21 mouse cellular contexts compared by ENCODE assay signal in the genomic region with DNA sequence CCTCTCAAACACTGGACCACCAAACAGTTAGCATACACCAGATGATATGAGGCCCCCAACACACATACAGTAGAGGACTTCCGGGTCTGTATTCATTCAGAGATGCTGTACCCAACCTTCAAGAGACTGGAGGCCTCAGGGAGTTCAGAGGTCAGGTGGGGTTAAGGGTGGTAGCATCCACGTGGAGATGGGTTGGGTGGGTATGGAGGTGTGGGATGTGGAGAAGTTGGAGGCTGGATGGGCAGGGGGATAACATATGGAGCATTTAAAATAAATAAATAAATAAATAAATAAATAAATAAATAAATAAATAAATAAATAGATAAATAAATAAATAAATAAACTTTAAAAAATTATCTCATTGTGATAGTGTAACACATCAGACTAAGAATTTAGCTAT.
"Had no signal": no experiment of that assay in that cellular context is flagged by ENCODE, and none has a peak within 500 bp of the region (broad histone marks: within the 10 kb centered on the region; RNA-seq: fewer than 3 reads in every experiment).

No protein-coding gene starts in this region.

- DNase-seq: kidney, adult 2 months; kidney, postnatal 25 days; layer of hippocampus, adult 9-11 months; liver, postnatal 0 days; lung, embryonic 14.5 days; right cerebral cortex, adult 18-20 months; right cerebral cortex, postnatal 14 days; right cerebral cortex, postnatal 4 days; thymus, adult 2 months; thymus, postnatal 14 days; thymus, postnatal 4 days had no signal

- H3K9me3 ChIP-seq: limb, embryonic 15.5 days; neural tube, embryonic 12.5 days; neural tube, embryonic 15.5 days had no signal

- H3K4me3 ChIP-seq: layer of hippocampus, adult 2 months; limb, embryonic 15.5 days; neural tube, embryonic 12.5 days; neural tube, embryonic 15.5 days had no signal

- H3K27me3 ChIP-seq: limb, embryonic 15.5 days; neural tube, embryonic 12.5 days; neural tube, embryonic 15.5 days had no signal

- H3K36me3 ChIP-seq: limb, embryonic 15.5 days; neural tube, embryonic 12.5 days; neural tube, embryonic 15.5 days had no signal

- H3K27ac ChIP-seq: kidney, postnatal 0 days; layer of hippocampus, adult 2 months; limb, embryonic 15.5 days; liver, embryonic 14.5 days; macrophage; neural tube, embryonic 12.5 days; neural tube, embryonic 15.5 days; stomach, postnatal 0 days had no signal

- H3K4me1 ChIP-seq: limb, embryonic 15.5 days; neural tube, embryonic 12.5 days had no signal

- H3K9ac ChIP-seq: limb, embryonic 15.5 days; liver, embryonic 14.5 days; liver, postnatal 0 days; lung, embryonic 14.5 days; neural tube, embryonic 12.5 days; neural tube, embryonic 15.5 days had no signal

- ATAC-seq: liver, postnatal 0 days; lung, postnatal 0 days had no signal

- H3K4me2 ChIP-seq: limb, embryonic 15.5 days; liver, embryonic 11.5 days; lung, embryonic 14.5 days; neural tube, embryonic 12.5 days; neural tube, embryonic 15.5 days had no signal
